Mouse (Mus musculus) left cerebral cortex, postnatal 36 days (tissue): Measurements from ENCODE around the gene Acy3. TPM values are rescaled to one million over a fixed set of nuclear protein-coding genes. Genes with fewer than 3 reads are reported as not detected.
"Not testable (repeated sequence)": the region's sequence is repeated elsewhere in the genome, so short reads cannot be mapped to it uniquely, and the experiment has no call there.

Experiments
- DNase-seq, 2 experiments: peaks; one replicate each; pipeline ENCODE4 v3.0.0; 2021 to 2022; ENCODE audit warnings: low spot score in 2 of 2, mixed read lengths in 1 of 2
- intact Hi-C: fragments of 180-260 bp; cut with DNase I; formaldehyde crosslinking; loops from one replicate; pipeline ENCODE4 v1.15.1; 2025
- total RNA-seq, 2 experiments: library from RNA; stranded (reverse); gene quantifications; 2 replicates each; pipeline ENCODE4 v1.2.3; 2021

Acy3 gene
- total RNA-seq: 1 to 10 TPM; 2.0 to 2.7 TPM

DNA sequence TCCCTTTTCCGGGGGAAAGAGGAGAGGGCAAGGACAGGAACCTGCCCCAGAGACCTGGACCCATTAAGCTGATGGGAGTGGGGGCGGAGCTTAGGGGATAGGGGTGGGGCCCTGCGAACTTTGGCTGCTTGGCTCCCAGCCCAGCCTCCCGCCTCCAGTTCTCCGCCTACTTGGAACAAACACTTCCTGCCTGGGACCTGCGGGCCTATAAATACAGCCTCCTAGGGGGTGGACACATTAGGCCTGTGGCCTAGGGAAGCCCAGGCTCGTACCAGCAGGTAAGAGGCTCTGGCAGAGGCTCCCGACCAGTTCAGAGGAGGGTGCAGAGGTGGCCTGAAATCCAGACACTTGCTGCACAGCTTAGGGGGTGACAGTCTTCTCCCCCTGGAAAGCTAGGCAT is at the start of gene Acy3:
TSS of gene Acy3 (plus strand) at position 237 of the 400 bp plus-strand sequence.
- intact Hi-C loops: no loop called here
- peak; percentile 45 to 51 for DNase-seq

GRCm38 (mm10) chr19:3942315-3942714 is 44.1 kb upstream of the Acy3 start:
- intact Hi-C loops: no loop called here

GRCm38 (mm10) chr19:3942986-3943735 is 43.2 kb upstream of the Acy3 start:
- intact Hi-C loops: no loop called here

More at GRCm38 (mm10) chr19:3942315-3942714, 44.1 kb upstream of the Acy3 start:
- no peak for DNase-seq

GRCm38 (mm10) chr19:3945872-3946564 is 40.4 kb upstream of the Acy3 start:
- intact Hi-C loops: loop anchor here (2.0 to 5.0 kb wide), 2 partner anchors 36 to 67 kb away; partner anchors contain the start of gene Ndufv1
- DNase-seq: no peak

More at GRCm38 (mm10) chr19:3942986-3943735, 43.2 kb upstream of the Acy3 start:
- no peak for DNase-seq

DNA sequence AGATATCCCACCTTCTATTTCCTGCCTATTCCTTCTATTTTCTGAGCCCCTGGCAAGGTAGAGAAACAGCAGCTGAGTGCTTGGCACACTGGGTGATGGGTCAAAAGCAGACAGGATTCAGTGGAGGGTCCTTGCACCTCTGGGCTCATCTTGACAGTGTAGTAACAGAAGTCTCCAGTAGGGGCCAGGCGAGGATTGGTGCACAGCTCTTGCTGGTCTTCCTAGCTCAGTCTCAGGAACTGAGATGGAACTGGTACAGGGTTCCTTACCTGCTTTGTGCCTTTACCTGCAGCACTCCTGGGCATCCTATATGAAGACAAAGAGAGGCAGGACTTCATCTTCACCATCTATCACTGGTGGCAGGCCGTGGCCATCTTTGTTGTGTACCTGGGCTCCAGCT is 39.7 kb upstream of the Acy3 start:
- intact Hi-C loops: loop anchor here (5.0 kb wide), 1 partner anchor 36 kb away; no protein-coding TSS in a partner anchor
- DNase-seq: peak; percentile 39 to 64

GRCm38 (mm10) chr19:3947813-3948212 is 38.6 kb upstream of the Acy3 start:
- DNase-seq: no peak
- intact Hi-C loops: loop anchor here (5.0 kb wide), 1 partner anchor 34 kb away; no protein-coding TSS in a partner anchor

DNA sequence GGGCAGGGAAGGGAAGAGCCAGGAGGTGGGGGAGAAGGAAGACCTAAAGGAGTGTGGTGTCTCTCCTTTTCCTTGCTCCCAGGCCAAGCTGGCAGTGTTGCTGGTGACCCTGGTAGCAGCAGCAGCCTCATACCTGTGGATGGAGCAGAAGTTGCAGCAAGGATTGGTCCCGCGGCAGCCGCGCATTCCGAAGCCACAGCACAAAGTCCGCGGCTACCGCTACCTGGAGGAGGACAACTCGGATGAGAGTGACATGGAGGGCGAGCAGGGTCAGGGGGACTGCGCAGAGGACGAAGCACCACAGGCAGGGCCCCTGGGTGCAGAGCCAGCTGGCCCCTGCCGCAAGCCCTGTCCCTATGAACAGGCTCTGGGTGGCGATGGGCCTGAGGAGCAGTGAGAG is 37.8 kb upstream of the Acy3 start:
- intact Hi-C loops: loop anchor here (5.0 kb wide), 1 partner anchor 34 kb away; no protein-coding TSS in a partner anchor
- no peak for DNase-seq

- no peak for DNase-seq
- intact Hi-C loops: no loop called here
Observed at GRCm38 (mm10) chr19:3950331-3950730, 36.0 kb upstream of the Acy3 start.

- intact Hi-C loops: no loop called here
Observed at GRCm38 (mm10) chr19:3951461-3951860, 34.9 kb upstream of the Acy3 start.

GRCm38 (mm10) chr19:3952099-3952498 is 34.3 kb upstream of the Acy3 start:
- intact Hi-C loops: no loop called here
- DNase-seq: no peak

More at GRCm38 (mm10) chr19:3951461-3951860, 34.9 kb upstream of the Acy3 start:
- DNase-seq: no peak

DNA sequence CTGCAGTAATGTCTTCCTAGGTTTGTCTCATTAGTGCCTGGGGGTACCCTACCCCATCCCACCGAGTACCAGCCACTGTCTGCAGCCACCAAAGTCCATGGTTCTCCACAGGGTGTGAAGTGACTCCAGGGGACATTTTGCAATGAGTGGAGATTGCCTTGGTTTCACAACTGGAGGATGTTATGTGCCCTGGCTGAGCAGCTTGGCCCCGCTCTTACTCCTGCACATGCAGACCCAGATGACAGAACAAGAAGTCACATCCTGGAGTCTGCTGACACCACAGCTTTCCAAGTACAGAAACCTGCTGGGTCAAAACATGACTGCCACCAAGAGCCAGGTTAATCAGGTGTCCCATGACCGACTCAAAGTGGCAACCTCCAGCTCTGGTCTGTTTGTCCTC is 31.3 kb upstream of the Acy3 start:
- intact Hi-C loops: no loop called here
- no peak for DNase-seq

GRCm38 (mm10) chr19:3955804-3956203 is 30.6 kb upstream of the Acy3 start:
- no peak for DNase-seq
- intact Hi-C loops: no loop called here

- intact Hi-C loops, DNase-seq: not testable (repeated sequence)
Observed at GRCm38 (mm10) chr19:3957296-3958036, 28.9 kb upstream of the Acy3 start.

DNA sequence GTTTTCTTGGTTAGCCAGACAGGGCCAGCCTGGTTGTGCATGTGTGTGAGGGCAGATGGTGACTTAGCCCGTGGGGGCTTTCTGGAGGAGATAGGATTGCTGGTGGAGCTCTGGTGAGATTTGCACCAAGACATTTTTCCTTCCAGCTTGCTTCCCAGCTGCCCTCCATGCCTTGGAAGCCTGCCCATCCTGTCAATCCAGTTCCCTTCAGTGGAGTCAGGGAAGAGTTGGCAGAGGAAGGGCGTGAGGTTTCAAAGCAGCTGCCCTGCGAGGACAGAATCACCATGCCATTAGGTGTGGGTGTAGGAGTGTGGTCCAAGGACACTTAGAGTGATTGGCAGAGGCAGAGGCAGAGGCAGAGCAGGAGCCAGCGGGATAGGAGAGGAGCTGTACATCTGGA is 27.9 kb upstream of the Acy3 start, which contains the start of gene Aldh3b3:
TSS of gene Aldh3b3 (plus strand) at position 176 of the 400 bp plus-strand sequence.
- intact Hi-C loops: no loop called here
- no peak for DNase-seq

- DNase-seq: no peak
- intact Hi-C loops: no loop called here
Observed at GRCm38 (mm10) chr19:3959030-3959429, 27.3 kb upstream of the Acy3 start.

DNA sequence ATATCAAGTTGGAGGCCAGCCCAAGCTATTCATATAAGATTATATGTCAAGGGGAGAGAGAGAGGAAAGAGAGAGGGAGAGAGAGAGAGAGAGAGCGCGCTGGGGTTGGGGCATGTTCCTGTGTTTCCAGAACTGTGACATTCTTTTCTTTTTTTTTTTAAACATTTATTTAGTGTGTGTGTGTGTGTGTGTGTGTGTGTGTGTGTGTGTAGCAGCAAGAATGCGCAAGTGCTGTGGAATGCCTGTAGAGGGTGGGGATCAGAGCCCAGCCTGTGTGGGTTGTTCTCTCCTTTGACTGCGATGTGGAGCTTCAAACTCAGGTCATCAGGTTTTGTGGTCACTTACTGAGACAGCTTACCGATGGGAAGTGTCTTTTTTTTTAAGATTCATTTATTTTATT is 26.2 kb upstream of the Acy3 start:
- no peak for DNase-seq
- intact Hi-C loops: no loop called here

DNA sequence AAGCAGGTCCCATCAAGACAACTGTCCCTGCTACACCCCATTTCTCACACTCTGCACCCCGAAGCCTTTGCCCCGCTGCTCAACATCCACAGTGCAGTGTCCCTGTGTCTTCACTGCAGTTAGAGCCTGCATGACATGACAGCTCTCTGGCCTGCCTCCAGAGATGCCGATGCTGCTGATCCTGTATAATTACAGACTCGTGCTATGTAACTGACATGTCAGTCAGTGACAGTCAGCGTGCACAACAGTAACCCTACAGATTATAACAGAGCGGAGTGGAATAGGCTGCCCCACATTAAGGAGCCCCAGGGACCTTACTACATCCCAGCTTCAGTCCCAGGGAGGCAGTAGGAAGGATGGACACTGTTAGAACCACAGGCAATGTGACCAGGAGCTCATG is 24.6 kb upstream of the Acy3 start:
- intact Hi-C loops, DNase-seq: not testable (repeated sequence)

DNA sequence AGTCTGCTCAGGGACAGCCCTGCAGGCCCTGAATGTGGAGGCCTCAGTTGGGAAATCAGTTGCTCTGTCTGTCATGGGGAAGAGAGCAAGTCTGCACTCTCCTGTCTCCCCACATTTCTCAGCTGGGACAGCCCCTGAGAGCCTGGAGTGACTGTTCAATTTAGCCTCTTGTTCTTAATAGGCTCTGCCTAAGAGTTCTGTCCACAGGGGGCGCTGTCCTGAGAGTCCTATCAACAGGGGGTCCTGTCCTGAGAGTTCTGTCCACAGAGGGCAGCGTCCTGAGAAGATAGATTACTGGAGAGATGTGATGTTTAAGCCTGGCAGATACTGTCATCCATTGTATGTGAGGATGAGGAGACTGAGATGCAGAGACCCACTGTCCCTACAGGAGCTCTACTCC is 23.9 kb upstream of the Acy3 start:
- intact Hi-C loops: no loop called here
- DNase-seq: no peak

- DNase-seq: no peak
- intact Hi-C loops: no loop called here
Observed at GRCm38 (mm10) chr19:3964030-3964429, 22.3 kb upstream of the Acy3 start.
